Mouse (Mus musculus): Measurements from ENCODE around the gene 1700017D01Rik. TPM values are rescaled to one million over a fixed set of nuclear protein-coding genes. Genes with fewer than 3 reads are reported as not detected.
A peak's percentile ranks its signal among the peaks of the same experiment; 100 is the strongest.
"Not testable (repeated sequence)": the region's sequence is repeated elsewhere in the genome, so short reads cannot be mapped to it uniquely, and the experiment has no call there.

The 1700017D01Rik gene
- polyA plus RNA-seq, 1 experiment from 2014 or later, result not detected

DNA sequence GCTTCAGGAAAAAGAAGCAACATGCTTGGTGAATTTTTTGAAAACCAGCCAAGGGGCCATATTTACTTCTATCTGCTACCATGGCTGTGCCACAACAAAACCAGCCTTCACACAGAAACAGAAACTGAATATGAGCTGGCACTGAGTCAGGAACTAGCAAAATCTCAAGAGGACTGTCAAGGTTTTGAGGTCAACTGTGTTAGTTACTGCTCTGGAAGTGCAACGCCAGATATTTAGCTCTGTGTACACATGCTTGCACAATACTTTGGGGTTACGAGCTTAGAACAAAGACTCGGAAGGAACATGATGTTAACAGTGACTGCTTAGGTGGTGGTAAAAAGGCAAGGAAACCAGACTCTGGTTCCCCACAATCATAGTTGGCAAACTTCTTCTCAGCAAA lies 22.9 kb downstream of the 1700017D01Rik start:
- Histone ChIP-seq H3K4me2 (no peak overlapping the region), H3K36me3 (ENCODE audit: control insufficient read depth, insufficient read depth, low read length) (no peaks in the 10 kb centered on the region), H3K27me3 (ENCODE audit: control insufficient read depth, insufficient read depth, low read length) (no peaks in the 10 kb centered on the region), H3K9me3 (replicated peaks; ENCODE audit: control insufficient read depth, low read length) (no peaks in the 10 kb centered on the region), H3K4me3 (ENCODE audit: low read depth, low read length) (no peak overlapping the region), H3K27ac (ENCODE audit: low read depth, low read length) (no peak overlapping the region), H3K9ac (ENCODE audit: low read depth, low read length) (no peak overlapping the region), H3K4me1 (ENCODE audit: control insufficient read depth, insufficient read depth, low read length) (no peaks in the 10 kb centered on the region)
- no peak for ATAC-seq (replicated peaks; ENCODE audit: insufficient number of reproducible peaks, low FRiP score, low TSS enrichment)
- 76% methylated on average over 3 of the region's 3 CpGs for WGBS (ENCODE audit: insufficient replicate concordance)

GRCm38 (mm10) chr19:11101880-11102279 lies 28.8 kb downstream of the 1700017D01Rik start:
- Histone ChIP-seq H3K27ac (ENCODE audit: low read depth, low read length) (no peak overlapping the region), H3K9me3 (replicated peaks; ENCODE audit: control insufficient read depth, low read length) (no peaks in the 10 kb centered on the region), H3K4me1 (ENCODE audit: control insufficient read depth, insufficient read depth, low read length) (no peaks in the 10 kb centered on the region), H3K4me3 (ENCODE audit: low read depth, low read length) (no peak overlapping the region), H3K27me3 (ENCODE audit: control insufficient read depth, insufficient read depth, low read length) (no peaks in the 10 kb centered on the region), H3K9ac (ENCODE audit: low read depth, low read length) (no peak overlapping the region), H3K36me3 (ENCODE audit: control insufficient read depth, insufficient read depth, low read length) (no peaks in the 10 kb centered on the region), H3K4me2 (no peak overlapping the region)
- ATAC-seq (replicated peaks; ENCODE audit: insufficient number of reproducible peaks, low FRiP score, low TSS enrichment), result no peak
- 43% methylated on average over 1 of the region's 1 CpGs for WGBS (ENCODE audit: insufficient replicate concordance)

DNA sequence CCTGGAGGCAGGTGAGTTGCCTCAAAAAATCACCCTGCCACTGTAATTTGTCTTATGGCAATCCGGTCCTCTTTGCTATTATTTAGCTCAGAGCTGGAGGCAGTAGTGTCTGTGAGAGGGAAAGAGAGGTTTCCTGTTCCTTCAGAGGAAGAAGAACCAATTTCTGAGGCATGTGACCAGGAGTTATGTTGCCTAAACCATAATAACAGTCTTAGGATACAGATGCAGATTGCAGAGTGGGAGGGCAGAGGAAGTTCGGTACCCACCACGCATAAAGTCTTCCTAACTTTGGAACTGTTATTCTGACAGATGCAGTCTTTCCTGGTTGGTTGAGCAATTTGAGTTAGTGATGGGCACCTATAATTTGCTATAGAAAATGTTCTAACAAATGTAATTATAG lies 32.3 kb downstream of the 1700017D01Rik start:
- H3K9me3 ChIP-seq (replicated peaks; ENCODE audit: control insufficient read depth, low read length), result no peaks in the 10 kb centered on the region
- H3K9ac ChIP-seq (ENCODE audit: low read depth, low read length), result no peak overlapping the region
- no peak overlapping the region for H3K27ac ChIP-seq (ENCODE audit: low read depth, low read length)
- no peak for ATAC-seq (replicated peaks; ENCODE audit: insufficient number of reproducible peaks, low FRiP score, low TSS enrichment)
- H3K4me1 ChIP-seq (ENCODE audit: control insufficient read depth, insufficient read depth, low read length), result no peaks in the 10 kb centered on the region
- H3K4me3 ChIP-seq (ENCODE audit: low read depth, low read length), result no peak overlapping the region
- H3K4me2 ChIP-seq, result no peak overlapping the region
- H3K36me3 ChIP-seq (ENCODE audit: control insufficient read depth, insufficient read depth, low read length), result no peaks in the 10 kb centered on the region
- peaks cover 1% of the 10 kb centered on the region; the same call in 1 of the 2 replicates for H3K27me3 ChIP-seq (ENCODE audit: control insufficient read depth, insufficient read depth, low read length)
- WGBS (ENCODE audit: insufficient replicate concordance), result 76% methylated on average over 3 of the region's 3 CpGs

DNA sequence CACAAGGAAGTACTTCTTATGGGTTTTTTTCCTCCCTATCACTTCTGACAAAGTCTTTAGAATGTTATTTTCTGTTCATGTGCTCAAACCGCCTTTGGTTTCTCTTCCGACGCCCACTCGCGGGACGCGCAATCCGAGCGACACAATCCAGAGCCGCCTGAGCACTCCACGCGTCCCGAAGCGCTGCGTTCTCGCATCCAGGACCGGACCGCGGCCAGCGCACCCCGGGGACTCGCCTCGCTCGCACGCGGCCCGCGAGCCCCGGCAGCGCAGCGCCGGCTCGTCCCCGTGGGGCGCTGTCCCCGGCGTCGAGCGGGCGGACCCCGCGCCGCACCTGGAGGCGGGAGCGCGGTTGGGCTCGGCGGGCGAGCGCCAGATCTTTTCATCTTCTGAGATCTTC lies 38.5 kb downstream of the 1700017D01Rik start:
- not testable (repeated sequence) for H3K9me3 ChIP-seq (replicated peaks; ENCODE audit: control insufficient read depth, low read length); ATAC-seq (replicated peaks; ENCODE audit: insufficient number of reproducible peaks, low FRiP score, low TSS enrichment); H3K9ac ChIP-seq (ENCODE audit: low read depth, low read length); H3K27ac ChIP-seq (ENCODE audit: low read depth, low read length); H3K27me3 ChIP-seq (ENCODE audit: control insufficient read depth, insufficient read depth, low read length); H3K36me3 ChIP-seq (ENCODE audit: control insufficient read depth, insufficient read depth, low read length); H3K4me1 ChIP-seq (ENCODE audit: control insufficient read depth, insufficient read depth, low read length)
- Histone ChIP-seq H3K4me2 (peak overlapping the region; percentile 62), H3K4me3 (ENCODE audit: low read depth, low read length) (peak overlapping the region; percentile 32; the same call in 1 of the 2 replicates)
- WGBS (ENCODE audit: insufficient replicate concordance), result 1% methylated on average over 50 of the region's 50 CpGs

DNA sequence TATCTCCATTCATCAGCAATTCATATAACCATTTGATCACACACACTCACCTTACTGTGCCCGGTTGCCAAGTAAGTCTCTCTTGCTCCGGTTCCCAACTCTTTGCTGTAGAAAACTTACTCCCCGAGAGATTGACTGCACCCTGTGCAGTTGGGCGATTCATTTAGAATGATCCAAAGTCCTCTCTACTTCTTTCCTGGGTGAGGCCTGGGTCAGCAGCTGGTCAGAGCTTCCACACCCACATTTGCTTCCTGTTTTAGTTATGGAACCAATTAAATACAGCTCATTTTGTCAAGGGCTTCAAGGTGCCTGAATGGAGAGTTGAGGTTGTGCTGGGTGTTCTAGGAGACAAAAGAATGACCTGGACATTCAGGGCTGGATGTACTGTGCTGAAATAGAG lies 49.7 kb downstream of the 1700017D01Rik start, which contains the start of gene Ms4a8a:
Gene Ms4a8a (minus strand): TSS at position 169 of the 400 bp plus-strand sequence.
- 81% methylated on average over 4 of the region's 4 CpGs for WGBS (ENCODE audit: insufficient replicate concordance)

DNA sequence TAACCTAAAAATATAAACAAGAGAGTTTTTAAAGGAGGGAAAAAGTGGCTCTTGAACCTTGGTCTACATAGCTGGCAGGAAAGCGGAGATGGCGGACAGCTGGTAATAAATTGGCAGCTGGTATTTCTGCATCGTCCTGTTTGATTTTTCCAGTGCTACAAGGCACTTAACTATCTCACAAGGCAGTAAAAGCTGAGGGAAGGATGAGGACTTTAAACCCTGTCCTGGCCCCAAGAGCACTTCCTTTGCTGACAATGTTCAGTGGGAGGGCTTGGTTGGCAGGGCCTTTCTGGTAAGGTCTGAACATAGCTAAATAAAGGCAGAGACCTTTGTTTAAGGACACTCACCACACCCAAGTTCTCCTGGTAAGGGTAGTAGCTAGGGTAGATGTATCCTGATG lies 60.3 kb downstream of the 1700017D01Rik start:
- Histone ChIP-seq H3K27ac (ENCODE audit: low read depth, low read length) (no peak overlapping the region), H3K9me3 (replicated peaks; ENCODE audit: control insufficient read depth, low read length) (no peaks in the 10 kb centered on the region), H3K4me2 (no peak overlapping the region), H3K27me3 (ENCODE audit: control insufficient read depth, insufficient read depth, low read length) (no peaks in the 10 kb centered on the region), H3K9ac (ENCODE audit: low read depth, low read length) (no peak overlapping the region), H3K36me3 (ENCODE audit: control insufficient read depth, insufficient read depth, low read length) (no peaks in the 10 kb centered on the region), H3K4me1 (ENCODE audit: control insufficient read depth, insufficient read depth, low read length) (no peaks in the 10 kb centered on the region), H3K4me3 (ENCODE audit: low read depth, low read length) (no peak overlapping the region)
- ATAC-seq (replicated peaks; ENCODE audit: insufficient number of reproducible peaks, low FRiP score, low TSS enrichment), result no peak
- 80% methylated on average over 3 of the region's 3 CpGs for WGBS (ENCODE audit: insufficient replicate concordance)

More for the DNA sequence above, 49.7 kb downstream of the 1700017D01Rik start, which contains the start of gene Ms4a8a:
- no peak for ATAC-seq (replicated peaks; ENCODE audit: insufficient number of reproducible peaks, low FRiP score, low TSS enrichment)
- no peak within 1 kb of the TSS for H3K27ac ChIP-seq (ENCODE audit: low read depth, low read length)
- H3K9me3 ChIP-seq (replicated peaks; ENCODE audit: control insufficient read depth, low read length), result no peaks in the 10 kb centered on the region
- H3K4me3 ChIP-seq (ENCODE audit: low read depth, low read length), result no peak within 1 kb of the TSS
- no peak within 1 kb of the TSS for H3K4me2 ChIP-seq
- H3K27me3 ChIP-seq (ENCODE audit: control insufficient read depth, insufficient read depth, low read length), result no peaks in the 10 kb centered on the region
- no peak within 1 kb of the TSS for H3K9ac ChIP-seq (ENCODE audit: low read depth, low read length)
- H3K4me1 ChIP-seq (ENCODE audit: control insufficient read depth, insufficient read depth, low read length), result no peaks in the 10 kb centered on the region
- no peaks in the 10 kb centered on the region for H3K36me3 ChIP-seq (ENCODE audit: control insufficient read depth, insufficient read depth, low read length)

- Histone ChIP-seq H3K9ac (ENCODE audit: low read depth, low read length) (no peak overlapping the region), H3K4me1 (ENCODE audit: control insufficient read depth, insufficient read depth, low read length) (no peaks in the 10 kb centered on the region), H3K9me3 (replicated peaks; ENCODE audit: control insufficient read depth, low read length) (no peaks in the 10 kb centered on the region), H3K4me3 (ENCODE audit: low read depth, low read length) (no peak overlapping the region), H3K36me3 (ENCODE audit: control insufficient read depth, insufficient read depth, low read length) (no peaks in the 10 kb centered on the region), H3K27ac (ENCODE audit: low read depth, low read length) (no peak overlapping the region), H3K27me3 (ENCODE audit: control insufficient read depth, insufficient read depth, low read length) (no peaks in the 10 kb centered on the region), H3K4me2 (no peak overlapping the region)
- 80% methylated on average over 2 of the region's 2 CpGs for WGBS (ENCODE audit: insufficient replicate concordance)
- ATAC-seq (replicated peaks; ENCODE audit: insufficient number of reproducible peaks, low FRiP score, low TSS enrichment), result no peak
Observed at GRCm38 (mm10) chr19:11065202-11065875, 65.3 kb downstream of the 1700017D01Rik start.

- WGBS (ENCODE audit: insufficient replicate concordance), result 79% methylated on average over 1 of the region's 1 CpGs
- no peak for ATAC-seq (replicated peaks; ENCODE audit: insufficient number of reproducible peaks, low FRiP score, low TSS enrichment)
Observed at GRCm38 (mm10) chr19:11060900-11061299, 69.8 kb downstream of the 1700017D01Rik start.

DNA sequence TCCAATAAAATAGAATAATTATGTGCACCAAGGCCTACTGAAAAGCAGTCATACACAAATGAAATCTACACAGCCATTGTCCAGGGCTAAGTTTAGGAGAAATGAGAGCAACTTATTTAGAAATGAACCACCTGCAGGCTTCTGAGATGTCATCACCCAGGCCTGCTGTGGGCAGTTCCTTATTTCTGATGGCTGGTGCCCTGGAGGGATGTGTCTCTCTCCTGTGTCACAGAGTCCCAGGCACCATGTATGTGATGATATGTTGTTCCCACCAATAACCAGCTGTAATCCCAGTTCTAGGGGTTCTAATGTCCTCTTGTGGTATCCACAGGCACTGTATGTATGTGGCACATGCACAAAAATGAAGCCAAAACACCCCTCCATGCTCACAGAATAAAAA lies 70.7 kb downstream of the 1700017D01Rik start:
- H3K36me3 ChIP-seq (ENCODE audit: control insufficient read depth, insufficient read depth, low read length), result no peaks in the 10 kb centered on the region
- H3K4me1 ChIP-seq (ENCODE audit: control insufficient read depth, insufficient read depth, low read length), result no peaks in the 10 kb centered on the region
- H3K9ac ChIP-seq (ENCODE audit: low read depth, low read length), result no peak overlapping the region
- H3K4me3 ChIP-seq (ENCODE audit: low read depth, low read length), result no peak overlapping the region
- no peak overlapping the region for H3K4me2 ChIP-seq
- H3K9me3 ChIP-seq (replicated peaks; ENCODE audit: control insufficient read depth, low read length), result no peaks in the 10 kb centered on the region
- H3K27ac ChIP-seq (ENCODE audit: low read depth, low read length), result no peak overlapping the region
- no peak for ATAC-seq (replicated peaks; ENCODE audit: insufficient number of reproducible peaks, low FRiP score, low TSS enrichment)
- H3K27me3 ChIP-seq (ENCODE audit: control insufficient read depth, insufficient read depth, low read length), result no peaks in the 10 kb centered on the region

More at GRCm38 (mm10) chr19:11060900-11061299, 69.8 kb downstream of the 1700017D01Rik start:
- Histone ChIP-seq H3K27ac (ENCODE audit: low read depth, low read length) (no peak overlapping the region), H3K9ac (ENCODE audit: low read depth, low read length) (no peak overlapping the region), H3K4me1 (ENCODE audit: control insufficient read depth, insufficient read depth, low read length) (no peaks in the 10 kb centered on the region), H3K36me3 (ENCODE audit: control insufficient read depth, insufficient read depth, low read length) (no peaks in the 10 kb centered on the region), H3K4me2 (no peak overlapping the region), H3K4me3 (ENCODE audit: low read depth, low read length) (no peak overlapping the region), H3K9me3 (replicated peaks; ENCODE audit: control insufficient read depth, low read length) (no peaks in the 10 kb centered on the region), H3K27me3 (ENCODE audit: control insufficient read depth, insufficient read depth, low read length) (no peaks in the 10 kb centered on the region)

Data from heart, embryonic 11.5 days (tissue).